8 mouse cellular contexts compared by ENCODE assay signal in genomic region chr14:47334819-47335218, GRCm38 (mm10). TPM values are rescaled to one million over a fixed set of nuclear protein-coding genes. Genes with fewer than 3 reads are reported as not detected.
DNase-seq lines count a peak whose midpoint lies in the region; TF ChIP-seq lines count a peak whose summit lies in the region.

No protein-coding gene starts in this region.

- DNase-seq in cerebellum, postnatal 10 days: peak; percentile 79 to 81
- DNase-seq in cerebellum, adult 11-12 months: no peak
- DNase-seq in 3T3-L1 (ENCODE audit: low read depth, low spot score): peak; percentile 70
- DNase-seq in adrenal gland, adult (ENCODE audit: inconsistent age in 2 of 2, low spot score in 1 of 2): peak; percentile 61 to 90
- peak; percentile 70 for DNase-seq in kidney, postnatal 14 days
- DNase-seq in lung, adult 2 months: peak; percentile 62
- DNase-seq in right cerebral cortex, postnatal 4 days: peak; percentile 76

- no peak for TF ChIP-seq POLR2A in embryonic fibroblast, embryonic 13.5 days (IDR thresholded peaks at IDR 0.05; ENCODE audit: low read depth, low read length)
- TF ChIP-seq POLR2A in lung, adult 2 months (IDR thresholded peaks at IDR 0.05; ENCODE audit: borderline replicate concordance, extremely low read depth, low read depth, low read length): no peak

- no peaks in the 10 kb centered on the region for H3K4me1 ChIP-seq in embryonic fibroblast, embryonic 13.5 days (ENCODE audit: control insufficient read depth, insufficient read depth, low read length)
- no peaks in the 10 kb centered on the region for H3K4me1 ChIP-seq in lung, adult 2 months (ENCODE audit: control insufficient read depth, insufficient read depth, low read length)

- TF ChIP-seq CTCF in embryonic fibroblast, embryonic 13.5 days (IDR thresholded peaks at IDR 0.05; ENCODE audit: borderline replicate concordance, insufficient read depth, low read length): peak; percentile 74; the same call in 1 of the 2 replicates
- TF ChIP-seq CTCF in lung, adult 2 months (IDR thresholded peaks at IDR 0.05; ENCODE audit: insufficient read depth, low read length): peak; percentile 81

- no peak overlapping the region for H3K27ac ChIP-seq in embryonic fibroblast, embryonic 13.5 days (ENCODE audit: insufficient read depth, low read length)

- WGBS in lung, adult 2 months: 73% methylated on average over 4 of the region's 4 CpGs

- H3K4me3 ChIP-seq in embryonic fibroblast, embryonic 13.5 days (ENCODE audit: insufficient read depth, low read length): no peak overlapping the region
- H3K4me3 ChIP-seq in lung, adult 2 months (replicated peaks; ENCODE audit: extremely low read depth, low read depth, low read length): no peak overlapping the region

RNA-seq across cellular contexts. Expression of gene Lgals3, which starts 32.7 kb away (rescaled TPM):
- 117 and 150 TPM in 2 replicates for polyA plus RNA-seq in embryonic fibroblast, embryonic 13.5 days (2011; ENCODE audit: insufficient read length, low read depth, missing spikeins)
- polyA plus RNA-seq in lung, adult 2 months (2012; rRNA removed): 276 and 279 TPM in 2 replicates

RNA-seq across cellular contexts. Expression of gene Mapk1ip1l, which starts 36.8 kb away (rescaled TPM):
- 103 and 112 TPM in 2 replicates for polyA plus RNA-seq in embryonic fibroblast, embryonic 13.5 days (2011; ENCODE audit: insufficient read length, low read depth, missing spikeins)
- polyA plus RNA-seq in lung, adult 2 months (2012; rRNA removed): 27.9 and 41.8 TPM in 2 replicates

RNA-seq across cellular contexts. Expression of gene Socs4, which starts 58.1 kb away (rescaled TPM):
- polyA plus RNA-seq in embryonic fibroblast, embryonic 13.5 days (2011; ENCODE audit: insufficient read length, low read depth, missing spikeins): 33.3 and 39.7 TPM in 2 replicates
- 2.3 and 4.6 TPM in 2 replicates for polyA plus RNA-seq in lung, adult 2 months (2012; rRNA removed)

RNA-seq across cellular contexts. Expression of gene Wdhd1, which starts 58.2 kb away (rescaled TPM):
- 22.9 and 23.0 TPM in 2 replicates for polyA plus RNA-seq in embryonic fibroblast, embryonic 13.5 days (2011; ENCODE audit: insufficient read length, low read depth, missing spikeins)
- polyA plus RNA-seq in lung, adult 2 months (2012; rRNA removed): 0.68 and 0.78 TPM in 2 replicates
